Mouse (Mus musculus) C2C12 (cell line): ENCODE results near the gene BC003965. TPM values are rescaled to one million over a fixed set of nuclear protein-coding genes. Genes with fewer than 3 reads are reported as not detected.
"Not testable (repeated sequence)": the region's sequence is repeated elsewhere in the genome, so short reads cannot be mapped to it uniquely, and the experiment has no call there.

Experiments
- H3K27me3 ChIP-seq: one replicate; pipeline ENCODE4 v1.6.1; 2011; ENCODE audit not compliant: control insufficient read depth, insufficient read depth, insufficient read length
- H3K36me3 ChIP-seq: one replicate; pipeline ENCODE4 v1.6.1; 2011; ENCODE audit not compliant: control insufficient read depth, insufficient read depth
- H3K4me3 ChIP-seq: one replicate; pipeline ENCODE4 v1.5.1; 2011; ENCODE audit warnings: mild to moderate bottlenecking, control low read depth; ENCODE audit not compliant: poor library complexity, insufficient read depth, severe bottlenecking
- H3K79me2 ChIP-seq: one replicate; pipeline ENCODE4 v1.6.1; 2011; ENCODE audit not compliant: control insufficient read depth, insufficient read depth
- H3K79me3 ChIP-seq: one replicate; pipeline ENCODE4 v1.6.1; 2011; ENCODE audit warnings: low read depth, control low read depth
- H3ac ChIP-seq: one replicate; pipeline ENCODE3; 2011; ENCODE audit warnings: low read depth; ENCODE audit not compliant: control insufficient read depth, insufficient read length
- CEBPB ChIP-seq: IDR thresholded peaks from one replicate; pipeline ENCODE4 v1.6.1; 2011; ENCODE audit warnings: low read depth, mild to moderate bottlenecking, control low read depth, moderate library complexity
- CTCF ChIP-seq: IDR thresholded peaks from one replicate; pipeline ENCODE4 v1.5.1; 2011; ENCODE audit not compliant: control insufficient read depth, insufficient read depth, insufficient read length
- FOSL1 ChIP-seq: IDR thresholded peaks from one replicate; pipeline ENCODE4 v1.8.0; 2011; ENCODE audit warnings: mild to moderate bottlenecking, low read length; ENCODE audit not compliant: poor library complexity, insufficient read depth, severe bottlenecking
- MAX ChIP-seq: IDR thresholded peaks from one replicate; pipeline ENCODE4 v1.6.1; 2011; ENCODE audit warnings: mild to moderate bottlenecking, control low read depth
- MYOD1 ChIP-seq: IDR thresholded peaks from one replicate; pipeline ENCODE4 v1.6.1; 2011; ENCODE audit warnings: low read depth; ENCODE audit not compliant: control insufficient read depth, insufficient read length
- MYOG ChIP-seq: IDR thresholded peaks from one replicate; pipeline ENCODE4 v1.6.1; 2011; ENCODE audit not compliant: control insufficient read depth, insufficient read length; ENCODE audit errors: extremely low read depth
- USF1 ChIP-seq: IDR thresholded peaks from one replicate; pipeline ENCODE4 v1.6.1; 2011; ENCODE audit warnings: low read depth, mild to moderate bottlenecking, control low read depth, moderate library complexity
- polyA plus RNA-seq: library from polyadenylated mRNA; unstranded; fragments of >200 nt; fragmentation: generic; extraction: Trizol; gene quantifications from one replicate; pipeline ENCODE4 v1.2.1, GENCODE M21; 2012; ENCODE audit warnings: missing spikeins

Gene BC003965
- polyA plus RNA-seq, 1 experiment, result 14.3 TPM

- no peaks in the 10 kb centered on the region for H3K79me3 ChIP-seq
- H3K27me3 ChIP-seq, result no peaks in the 10 kb centered on the region
- H3K79me2 ChIP-seq, result no peaks in the 10 kb centered on the region
- H3ac ChIP-seq, result no peak overlapping the region
- H3K36me3 ChIP-seq, result peaks cover 12% of the 10 kb centered on the region
- no peak for TF ChIP-seq CEBPB
- TF ChIP-seq MYOG, result no peak
- no peak for TF ChIP-seq USF1
- no peak for TF ChIP-seq CTCF
- no peak for TF ChIP-seq MAX
- TF ChIP-seq FOSL1, result no peak
- no peak for TF ChIP-seq MYOD1
- H3K4me3 ChIP-seq, result no peak overlapping the region
These were observed 35.3 kb downstream of the BC003965 start for GRCm38 (mm10) chr17:25219492-25220295.

DNA sequence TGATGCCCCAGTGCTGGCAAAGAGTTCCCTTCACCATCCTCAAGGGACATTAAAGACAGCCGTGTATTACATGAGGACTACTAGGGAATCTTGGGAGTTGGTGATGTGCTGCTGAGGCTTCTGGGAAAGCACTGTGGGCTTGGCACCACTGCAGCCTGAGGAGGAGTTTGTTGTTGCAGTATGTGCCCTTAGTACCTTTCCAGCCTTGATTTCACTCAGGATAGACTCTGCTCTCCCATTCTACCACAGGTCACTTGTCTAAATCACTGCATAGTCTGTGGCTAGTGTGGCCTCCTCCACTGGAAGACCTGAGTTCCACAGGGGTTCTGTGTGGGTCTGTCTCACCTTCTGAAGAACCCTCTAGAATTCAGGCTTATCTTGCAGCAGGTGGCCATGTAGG is 36.4 kb downstream of the BC003965 start:
- Histone ChIP-seq H3K36me3 (peaks cover 2% of the 10 kb centered on the region), H3K79me3 (no peaks in the 10 kb centered on the region), H3K27me3 (no peaks in the 10 kb centered on the region), H3K4me3 (no peak overlapping the region), H3K79me2 (no peaks in the 10 kb centered on the region), H3ac (no peak overlapping the region)
- TF ChIP-seq USF1 (no peak), CTCF (no peak), FOSL1 (no peak), CEBPB (no peak), MAX (no peak), MYOG (no peak), MYOD1 (no peak)

- peak overlapping the region; percentile 14 for H3K4me3 ChIP-seq
- no peak overlapping the region for H3ac ChIP-seq
- TF ChIP-seq MYOD1, result no peak
- no peak for TF ChIP-seq USF1
- no peak for TF ChIP-seq CEBPB
- TF ChIP-seq MAX, result no peak
- no peak for TF ChIP-seq FOSL1
- no peak for TF ChIP-seq MYOG
- no peak for TF ChIP-seq CTCF
- H3K79me3 ChIP-seq, result no peaks in the 10 kb centered on the region
- H3K27me3 ChIP-seq, result no peaks in the 10 kb centered on the region
- H3K79me2 ChIP-seq, result no peaks in the 10 kb centered on the region
- H3K36me3 ChIP-seq, result no peaks in the 10 kb centered on the region
These were observed 37.6 kb downstream of the BC003965 start for GRCm38 (mm10) chr17:25221821-25222503.

DNA sequence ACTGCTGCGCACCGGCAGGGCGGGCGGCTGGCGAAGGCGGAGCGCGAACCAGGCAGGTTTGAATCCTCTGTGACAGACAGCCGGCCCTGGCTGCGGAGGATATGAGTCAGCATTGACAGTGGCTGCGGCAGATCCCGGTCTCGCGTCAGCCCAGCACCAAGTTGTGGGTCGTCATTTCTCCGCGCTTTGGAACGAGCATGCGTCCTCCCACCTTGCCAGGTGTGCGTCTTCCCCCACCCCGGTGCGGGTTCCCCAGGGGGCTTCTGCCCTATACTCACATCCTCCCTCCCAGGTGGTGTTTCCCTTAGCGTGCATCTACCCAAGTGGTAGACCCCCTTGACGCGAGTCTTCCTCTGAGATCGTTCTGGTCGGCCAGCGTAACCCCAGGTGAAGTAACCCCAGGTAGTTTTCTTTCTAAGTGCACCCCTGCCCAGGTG is 38.2 kb downstream of the BC003965 start:
- not testable (repeated sequence) for H3K36me3 ChIP-seq, H3K4me3 ChIP-seq, H3K79me3 ChIP-seq, H3K79me2 ChIP-seq, H3K27me3 ChIP-seq, H3ac ChIP-seq

DNA sequence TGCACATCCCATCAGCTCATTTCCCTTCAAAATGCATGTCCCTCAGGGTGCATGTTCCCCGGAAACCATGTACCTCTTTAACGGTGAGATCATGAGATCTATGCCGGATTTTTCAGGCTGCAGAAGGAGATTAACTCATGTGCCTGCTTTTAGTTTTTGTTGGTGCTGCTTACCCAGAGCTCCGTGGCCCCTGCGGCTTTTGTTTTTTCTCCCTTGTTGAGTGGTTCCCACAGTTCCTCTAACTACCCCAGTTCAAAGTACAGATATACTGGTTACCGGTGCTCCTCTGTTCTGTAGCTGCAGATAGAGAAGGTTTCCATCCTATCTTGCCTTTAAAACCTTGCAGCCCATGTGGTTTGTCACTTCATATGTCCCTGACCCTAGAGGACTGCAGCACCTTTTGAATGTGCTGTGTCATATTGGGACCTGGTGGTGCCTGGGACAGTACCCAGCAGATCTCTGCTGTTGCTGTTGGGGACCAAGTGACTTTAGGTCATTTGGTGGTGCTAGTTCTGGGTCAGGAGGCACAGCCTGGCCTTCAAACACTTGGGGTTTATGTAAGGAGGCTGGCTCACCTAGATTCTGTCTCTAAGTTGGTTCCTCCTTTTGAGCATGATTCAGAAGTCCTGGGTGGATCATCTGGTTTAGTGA is 38.7 kb downstream of the BC003965 start:
- H3ac ChIP-seq, result no peak overlapping the region
- H3K79me3 ChIP-seq, result no peaks in the 10 kb centered on the region
- H3K27me3 ChIP-seq, result no peaks in the 10 kb centered on the region
- no peak overlapping the region for H3K4me3 ChIP-seq
- TF ChIP-seq USF1 (no peak), FOSL1 (no peak), MYOG (no peak), MYOD1 (no peak), CTCF (no peak), MAX (no peak), CEBPB (no peak)
- H3K79me2 ChIP-seq, result no peaks in the 10 kb centered on the region
- H3K36me3 ChIP-seq, result no peaks in the 10 kb centered on the region
